Mouse (Mus musculus) forebrain, embryonic 11.5 days (tissue): Measurements from ENCODE around the gene Fam131a. TPM values are rescaled to one million over a fixed set of nuclear protein-coding genes. Genes with fewer than 3 reads are reported as not detected.
A peak's percentile ranks its signal among the peaks of the same experiment; 100 is the strongest.

ENCODE experiments used
- ATAC-seq: fragments of 200-750 bp; cut with Nextera tagmentation; replicated peaks from 2 replicates; pipeline ENCODE4 v1.8.0; 2017; ENCODE audit warnings: moderate TSS enrichment; ENCODE audit not compliant: low FRiP score
- DNase-seq: peaks from one replicate; pipeline ENCODE4 v3.0.0-alpha.2; 2017; ENCODE audit warnings: low spot score
- H3K27ac ChIP-seq: fragments of 300-500 bp; sonication (generic); 2 replicates; pipeline ENCODE4 v1.5.1; 2014; ENCODE audit warnings: low read depth, low read length
- H3K27me3 ChIP-seq: fragments of 300-500 bp; sonication (generic); 2 replicates; pipeline ENCODE4 v1.6.1; 2014; ENCODE audit warnings: mild to moderate bottlenecking, low read length, mixed read lengths; ENCODE audit not compliant: control insufficient read depth, insufficient read depth
- H3K36me3 ChIP-seq: fragments of 300-500 bp; sonication (generic); 2 replicates; pipeline ENCODE4 v1.6.1; 2014; ENCODE audit warnings: mild to moderate bottlenecking, low read length, moderate library complexity, mixed read lengths; ENCODE audit not compliant: control insufficient read depth, insufficient read depth
- H3K4me1 ChIP-seq: fragments of 300-500 bp; sonication (generic); replicated peaks from 2 replicates; pipeline ENCODE4 v1.6.1; 2014; ENCODE audit warnings: low read length, mixed read lengths; ENCODE audit not compliant: control insufficient read depth, insufficient read depth
- H3K4me2 ChIP-seq: fragments of 300-500 bp; sonication (generic); 2 replicates; pipeline ENCODE4 v1.6.1; 2014; ENCODE audit warnings: low read depth, mild to moderate bottlenecking, low read length, moderate library complexity, mixed read lengths; ENCODE audit not compliant: severe bottlenecking
- H3K4me3 ChIP-seq: fragments of 300-500 bp; sonication (generic); 2 replicates; pipeline ENCODE4 v1.5.1; 2014; ENCODE audit warnings: low read depth, low read length
- H3K9ac ChIP-seq: fragments of 300-500 bp; sonication (generic); 2 replicates; pipeline ENCODE4 v1.6.1; 2014; ENCODE audit warnings: low read length
- H3K9me3 ChIP-seq: fragments of 300-500 bp; sonication (generic); 2 replicates; pipeline ENCODE4 v1.6.1; 2016; ENCODE audit warnings: low read length, mixed read lengths; ENCODE audit not compliant: control insufficient read depth
- WGBS: fragments of 180-500 bp; shearing (Covaris S2); extraction: QIAGEN DNeasy Blood & Tissue Kit; methylation state at CpG from one replicate; pipeline ENCODE4 v1.1.7; 2014; 5-methylcytosine and 5-hydroxymethylcytosine counted together
- polyA plus RNA-seq: library from polyadenylated mRNA; unstranded; fragments of >200 nt; fragmentation: Nextera tagmentation; extraction: Ambion mirVana; gene quantifications from 2 replicates; pipeline ENCODE4 v1.2.1, GENCODE M21; 2014

Gene Fam131a
- polyA plus RNA-seq, 1 experiment from 2014 or later = 15.2 TPM

GRCm38 (mm10) chr16:20715976-20716840 is 23.2 kb downstream of the Fam131a start:
- Histone ChIP-seq H3K36me3 (no peaks in the 10 kb centered on the region; the same call in 1 of the 2 replicates), H3K4me1 (peaks cover 9% of the 10 kb centered on the region; the same call in 1 of the 2 replicates), H3K9ac (peak overlapping the region; percentile 76), H3K27ac (peak overlapping the region; percentile 84), H3K27me3 (no peaks in the 10 kb centered on the region), H3K9me3 (no peaks in the 10 kb centered on the region), H3K4me3 (peak overlapping the region; percentile 44), H3K4me2 (peak overlapping the region; percentile 85)
- peak; percentile 87 for ATAC-seq
- WGBS = under 1% methylated on average over 60 of the region's 68 CpGs
- DNase-seq = peak; percentile 93

GRCm38 (mm10) chr16:20716841-20717180 is 23.8 kb downstream of the Fam131a start:
- Histone ChIP-seq H3K27ac (peak overlapping the region; percentile 84), H3K9me3 (no peaks in the 10 kb centered on the region), H3K4me2 (peak overlapping the region; percentile 85), H3K4me3 (peak overlapping the region; percentile 44), H3K36me3 (no peaks in the 10 kb centered on the region; the same call in 1 of the 2 replicates), H3K9ac (peak overlapping the region; percentile 76), H3K4me1 (peaks cover 9% of the 10 kb centered on the region; the same call in 1 of the 2 replicates), H3K27me3 (no peaks in the 10 kb centered on the region)
- no peak for DNase-seq
- ATAC-seq = no peak; the same call in 1 of the 2 replicates
- 1% methylated on average over 8 of the region's 8 CpGs for WGBS

- peak; percentile 83 for ATAC-seq
- Histone ChIP-seq H3K4me3 (peak within 1 kb of the TSS; percentile 44), H3K36me3 (no peaks in the 10 kb centered on the region; the same call in 1 of the 2 replicates), H3K27ac (peak within 1 kb of the TSS; percentile 84), H3K4me1 (peaks cover 9% of the 10 kb centered on the region; the same call in 1 of the 2 replicates), H3K9ac (peak within 1 kb of the TSS; percentile 76), H3K27me3 (no peaks in the 10 kb centered on the region), H3K9me3 (no peaks in the 10 kb centered on the region), H3K4me2 (peak within 1 kb of the TSS; percentile 85)
- DNase-seq = peak; percentile 96
- under 1% methylated on average over 62 of the region's 62 CpGs for WGBS
Observed at GRCm38 (mm10) chr16:20717181-20717977, 24.3 kb downstream of the Fam131a start, which contains the start of the genes Polr2h and Clcn2. Gene Polr2h (plus strand): TSS chr16:20717665. Gene Clcn2 (minus strand): TSS chr16:20717746.

- peak overlapping the region; percentile 76 for H3K9ac ChIP-seq
- no peaks in the 10 kb centered on the region; the same call in 1 of the 2 replicates for H3K36me3 ChIP-seq
- peak overlapping the region; percentile 44 for H3K4me3 ChIP-seq
- H3K27ac ChIP-seq = peak overlapping the region; percentile 84; the same call in 1 of the 2 replicates
- H3K27me3 ChIP-seq = no peaks in the 10 kb centered on the region
- ATAC-seq (no peak), DNase-seq (no peak)
- H3K4me1 ChIP-seq = peaks cover 9% of the 10 kb centered on the region; the same call in 1 of the 2 replicates
- no peaks in the 10 kb centered on the region for H3K9me3 ChIP-seq
- 4% methylated on average over 18 of the region's 18 CpGs for WGBS
- peak overlapping the region; percentile 85 for H3K4me2 ChIP-seq
Observed at GRCm38 (mm10) chr16:20717978-20718670, 25.1 kb downstream of the Fam131a start.

GRCm38 (mm10) chr16:20721808-20722207 is 28.8 kb downstream of the Fam131a start:
- no peaks in the 10 kb centered on the region for H3K27me3 ChIP-seq
- H3K4me1 ChIP-seq = peaks cover 2% of the 10 kb centered on the region; the same call in 1 of the 2 replicates
- ATAC-seq (no peak), DNase-seq (no peak)
- no peak overlapping the region for H3K4me2 ChIP-seq
- H3K4me3 ChIP-seq = no peak overlapping the region
- no peak overlapping the region for H3K27ac ChIP-seq
- H3K9me3 ChIP-seq = no peaks in the 10 kb centered on the region
- H3K36me3 ChIP-seq = no peaks in the 10 kb centered on the region; the same call in 1 of the 2 replicates
- no peak overlapping the region for H3K9ac ChIP-seq
- 91% methylated on average over 10 of the region's 10 CpGs for WGBS

- ATAC-seq = no peak
- DNase-seq = no peak
- H3K4me3 ChIP-seq = no peak overlapping the region
- H3K36me3 ChIP-seq = no peaks in the 10 kb centered on the region; the same call in 1 of the 2 replicates
- no peaks in the 10 kb centered on the region for H3K9me3 ChIP-seq
- H3K27me3 ChIP-seq = no peaks in the 10 kb centered on the region
- no peaks in the 10 kb centered on the region; the same call in 1 of the 2 replicates for H3K4me1 ChIP-seq
- H3K9ac ChIP-seq = no peak overlapping the region
- 84% methylated on average over 4 of the region's 4 CpGs for WGBS
- no peak overlapping the region for H3K4me2 ChIP-seq
- no peak overlapping the region for H3K27ac ChIP-seq
Observed at GRCm38 (mm10) chr16:20722736-20723135, 29.7 kb downstream of the Fam131a start.

- ATAC-seq = no peak
- no peaks in the 10 kb centered on the region; the same call in 1 of the 2 replicates for H3K4me1 ChIP-seq
- WGBS = 55% methylated on average over 4 of the region's 4 CpGs
Observed at GRCm38 (mm10) chr16:20723247-20723646, 30.2 kb downstream of the Fam131a start.

GRCm38 (mm10) chr16:20724338-20724748 is 31.3 kb downstream of the Fam131a start:
- 42% methylated on average over 5 of the region's 5 CpGs for WGBS
- Histone ChIP-seq H3K27ac (no peak overlapping the region), H3K4me2 (no peak overlapping the region), H3K9ac (no peak overlapping the region), H3K4me3 (no peak overlapping the region), H3K36me3 (no peaks in the 10 kb centered on the region; the same call in 1 of the 2 replicates), H3K9me3 (no peaks in the 10 kb centered on the region), H3K4me1 (no peaks in the 10 kb centered on the region), H3K27me3 (no peaks in the 10 kb centered on the region)
- ATAC-seq (0 out of 2 replicates have a peak, but pooled peaks have one; percentile 33), DNase-seq (peak; percentile 73)

More at GRCm38 (mm10) chr16:20723247-20723646, 30.2 kb downstream of the Fam131a start:
- Histone ChIP-seq H3K27me3 (no peaks in the 10 kb centered on the region), H3K36me3 (no peaks in the 10 kb centered on the region; the same call in 1 of the 2 replicates), H3K9me3 (no peaks in the 10 kb centered on the region), H3K9ac (no peak overlapping the region), H3K4me2 (no peak overlapping the region), H3K27ac (no peak overlapping the region), H3K4me3 (no peak overlapping the region)
- DNase-seq = no peak
